Mouse (Mus musculus) heart, adult 11 months (tissue): ENCODE measurements around the gene Esrp2.

Experiments
- DNase-seq: peaks from one replicate; pipeline ENCODE4 v3.0.0; 2022

The Esrp2 gene

DNA sequence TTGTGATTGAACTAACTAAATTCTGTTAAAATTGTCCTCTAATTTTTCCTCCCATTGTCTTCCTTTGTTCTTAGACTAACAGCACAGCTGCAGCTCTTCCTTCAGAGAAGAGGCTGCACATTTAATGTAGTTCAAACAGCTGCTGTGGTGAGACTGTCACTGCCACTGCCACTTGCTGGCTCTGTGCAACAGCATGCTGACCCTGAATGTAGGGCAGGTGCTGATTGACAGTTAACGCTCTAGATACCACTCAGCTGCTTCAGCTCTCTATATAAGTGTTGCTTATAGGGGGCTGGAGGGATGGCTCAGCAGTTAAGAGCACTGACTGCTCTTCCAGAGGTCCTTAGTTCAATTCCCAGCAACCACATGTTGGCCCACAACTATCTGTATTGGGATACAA is 24.3 kb downstream of the Esrp2 start:
- DNase-seq: peak; percentile 29

DNA sequence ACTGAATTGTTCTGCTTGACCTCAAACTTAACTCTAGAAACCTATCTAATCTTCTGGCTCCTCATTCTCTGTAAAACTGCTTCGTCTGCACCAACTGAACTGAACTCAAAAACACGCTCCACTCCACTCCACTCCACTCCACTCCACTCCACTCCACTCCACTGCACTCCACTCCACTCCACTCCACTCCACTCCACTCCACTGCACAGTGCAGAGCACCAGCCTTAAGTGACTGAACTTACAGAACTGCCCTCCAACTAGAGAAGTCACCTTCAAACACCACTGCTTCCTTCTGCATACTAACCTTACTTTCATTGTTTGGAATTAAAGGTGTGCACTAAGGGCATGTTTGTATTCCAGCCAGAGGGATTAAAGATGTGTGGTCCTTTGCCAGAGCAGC is 24.7 kb downstream of the Esrp2 start:
- peak; percentile 70 for DNase-seq

DNA sequence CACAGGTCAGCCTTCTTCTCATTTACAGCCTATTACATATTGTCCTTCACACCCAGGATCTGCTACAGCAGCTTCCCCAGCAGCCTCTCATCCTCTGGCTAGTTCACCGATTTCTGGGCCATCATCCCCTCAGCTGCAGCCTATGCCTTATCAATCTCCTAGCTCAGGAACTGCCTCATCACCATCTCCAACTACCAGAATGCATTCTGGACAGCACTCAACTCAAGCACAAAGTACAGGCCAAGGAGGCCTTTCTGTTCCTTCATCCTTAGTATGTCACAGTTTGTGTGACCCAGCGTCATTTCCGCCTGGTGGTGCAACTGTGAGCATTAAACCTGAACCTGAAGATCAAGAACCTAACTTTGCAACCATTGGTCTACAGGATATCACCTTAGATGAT is 28.0 kb downstream of the Esrp2 start:
- DNase-seq: peak; percentile 95

DNA sequence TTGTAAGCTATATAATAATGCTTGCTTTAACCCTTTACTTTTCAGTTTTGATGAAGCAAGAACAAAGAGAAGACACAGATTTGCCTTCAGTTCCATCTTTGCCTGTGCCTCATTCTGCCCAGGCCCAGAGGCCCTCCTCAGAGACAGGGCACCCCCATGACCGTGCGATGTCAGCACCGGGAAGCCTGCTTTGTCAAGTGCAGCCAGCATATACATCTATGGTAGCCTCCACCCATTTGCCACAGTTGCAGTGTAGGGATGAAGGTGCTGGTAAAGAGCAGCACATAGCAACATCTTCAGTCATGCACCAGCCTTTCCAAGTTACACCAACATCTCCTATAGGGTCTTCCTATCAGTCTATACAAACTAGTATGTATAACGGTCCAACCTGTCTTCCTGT is 28.7 kb downstream of the Esrp2 start:
- peak; percentile 91 for DNase-seq

DNA sequence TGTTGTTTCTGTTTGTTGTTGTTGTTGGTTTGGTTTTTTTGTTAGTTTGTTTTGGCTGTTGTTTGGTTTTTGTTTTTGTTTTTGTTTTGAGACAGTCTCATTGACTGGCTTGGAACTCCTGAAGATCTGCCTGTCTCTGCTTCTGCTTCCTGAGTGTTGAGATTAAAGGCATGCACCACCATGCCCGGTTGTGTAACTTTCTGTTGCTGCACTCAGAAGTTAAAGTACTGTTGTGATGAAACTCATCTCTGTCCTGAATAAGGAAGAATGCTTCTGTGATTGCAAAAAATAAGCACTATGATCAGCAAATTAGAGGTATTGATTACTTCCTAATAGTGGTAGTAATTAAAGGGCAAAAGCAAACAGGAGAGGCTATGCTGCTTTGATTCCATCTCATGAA is 30.6 kb downstream of the Esrp2 start:
- DNase-seq: no peak

DNA sequence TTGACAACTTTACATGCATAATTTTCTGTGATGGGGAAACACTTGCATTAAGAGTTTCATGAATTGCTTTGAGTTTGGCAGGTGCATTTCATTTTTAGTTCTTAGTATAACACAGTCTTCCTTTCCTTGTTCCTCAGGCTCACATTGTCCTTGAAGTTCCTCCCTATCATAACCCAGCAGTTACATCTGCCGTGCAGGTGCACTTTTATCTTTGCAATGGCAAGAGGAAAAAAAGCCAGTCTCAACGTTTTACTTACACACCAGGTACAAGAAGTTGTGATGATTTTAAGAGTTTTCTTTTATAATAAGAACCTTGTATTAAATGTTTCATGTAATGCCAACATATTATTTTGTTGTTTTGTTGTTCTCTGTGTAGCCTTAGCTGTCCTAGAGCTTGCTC is 32.9 kb downstream of the Esrp2 start:
- DNase-seq: no peak

DNA sequence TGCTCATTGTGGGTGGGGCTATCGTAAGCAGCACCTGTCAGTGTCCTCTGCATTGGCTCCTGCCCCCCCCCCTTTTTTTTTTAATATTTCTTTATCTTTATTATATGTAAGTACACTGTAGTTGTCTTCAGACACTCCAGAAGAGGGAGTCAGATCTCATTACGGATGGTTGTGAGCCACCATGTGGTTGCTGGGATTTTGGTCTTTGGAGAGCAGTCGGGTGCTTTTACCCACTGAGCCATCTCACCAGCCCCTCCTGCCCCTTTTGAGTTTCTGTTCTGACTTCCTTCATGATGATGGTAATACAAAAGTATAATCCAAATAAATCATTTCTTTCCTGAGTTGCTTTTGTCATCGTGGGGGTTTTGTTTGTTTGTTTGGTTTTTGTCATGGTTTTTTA is 34.5 kb downstream of the Esrp2 start:
- no peak for DNase-seq
